Mouse (Mus musculus) lung, postnatal 4 days (tissue): ENCODE measurements at regions not wholly inside any gene's neighbourhood (a gene's known extent, or its start where the extent isn't known, plus 50 kb on each side); places are given as distances from the start of the nearest gene placed in this dataset.

Experiments used
- DNase-seq, 2 experiments: peaks; one replicate each; pipeline ENCODE4 v3.0.0; 2021

GRCm38 (mm10) chr16:62469286-62469685 lies 317.3 kb downstream of the Nsun3 start:
- DNase-seq, result no peak

GRCm38 (mm10) chr16:62468846-62469245 lies 317.8 kb downstream of the Nsun3 start:
- DNase-seq, result no peak

- no peak for DNase-seq
These were observed 326.6 kb downstream of the Nsun3 start for GRCm38 (mm10) chr16:62459949-62460551.

GRCm38 (mm10) chr16:62449735-62450134 lies 336.9 kb downstream of the Nsun3 start:
- DNase-seq, result no peak

- no peak for DNase-seq
These were observed 339.2 kb downstream of the Nsun3 start for GRCm38 (mm10) chr16:62447380-62447779.

GRCm38 (mm10) chr16:62441197-62441596 lies 345.4 kb downstream of the Nsun3 start:
- no peak for DNase-seq

- no peak for DNase-seq
These were observed 353.5 kb downstream of the Nsun3 start for GRCm38 (mm10) chr16:62433125-62433524.

- no peak for DNase-seq
These were observed 372.1 kb downstream of the Nsun3 start for GRCm38 (mm10) chr16:62414485-62414884.

- DNase-seq, result no peak
These were observed 379.0 kb downstream of the Nsun3 start for GRCm38 (mm10) chr16:62407526-62408165.

GRCm38 (mm10) chr16:62406458-62406857 lies 380.2 kb downstream of the Nsun3 start:
- DNase-seq, result no peak

GRCm38 (mm10) chr16:62357279-62357678 lies 429.3 kb downstream of the Nsun3 start:
- no peak for DNase-seq

GRCm38 (mm10) chr16:62356349-62356748 lies 430.3 kb downstream of the Nsun3 start:
- no peak for DNase-seq

GRCm38 (mm10) chr16:62355830-62356270 lies 430.8 kb downstream of the Nsun3 start:
- no peak for DNase-seq

- DNase-seq, result no peak
These were observed 459.1 kb downstream of the Nsun3 start for GRCm38 (mm10) chr16:62327378-62328036.

- DNase-seq, result no peak
These were observed 460.9 kb downstream of the Nsun3 start for GRCm38 (mm10) chr16:62325534-62326244.

GRCm38 (mm10) chr16:62322809-62323208 lies 463.8 kb downstream of the Nsun3 start:
- DNase-seq, result no peak

- no peak for DNase-seq
These were observed 497.7 kb downstream of the Nsun3 start for GRCm38 (mm10) chr16:62288948-62289347.
